ENCODE assay signal across 18 mouse cellular contexts in genomic region chr1:182849556-182849955, GRCm38 (mm10).
DNase-seq lines count a peak whose midpoint lies in the region; ATAC-seq and TF ChIP-seq lines count a peak whose summit lies in the region.
"Had no signal": no experiment of that assay in that cellular context is flagged by ENCODE, and none has a peak within 500 bp of the region (broad histone marks: within the 10 kb centered on the region; RNA-seq: fewer than 3 reads in every experiment).

No protein-coding gene starts in this region.

- no peaks in the 10 kb centered on the region for H3K36me3 ChIP-seq in heart, embryonic 12.5 days
- no peaks in the 10 kb centered on the region for H3K36me3 ChIP-seq in limb, embryonic 12.5 days
- H3K36me3 ChIP-seq in limb, embryonic 10.5 days: no peaks in the 10 kb centered on the region
- no peaks in the 10 kb centered on the region for H3K36me3 ChIP-seq in hindbrain, embryonic 13.5 days
- H3K36me3 ChIP-seq in midbrain, postnatal 0 days (ENCODE audit: insufficient read depth, low read length): no peaks in the 10 kb centered on the region
- H3K36me3 ChIP-seq: embryonic facial prominence, embryonic 10.5 days; G1E had no signal

- no peak overlapping the region for H3K4me3 ChIP-seq in heart, embryonic 12.5 days
- no peak overlapping the region for H3K4me3 ChIP-seq in limb, embryonic 12.5 days (replicated peaks)
- no peak overlapping the region for H3K4me3 ChIP-seq in limb, embryonic 10.5 days
- H3K4me3 ChIP-seq in hindbrain, embryonic 13.5 days: no peak overlapping the region
- H3K4me3 ChIP-seq in midbrain, postnatal 0 days (ENCODE audit: low read depth, low read length): no peak overlapping the region
- H3K4me3 ChIP-seq: embryonic facial prominence, embryonic 10.5 days; gastrocnemius, adult 2 months had no signal

- peak overlapping the region; percentile 13; the same call in 1 of the 2 replicates for H3K4me2 ChIP-seq in heart, embryonic 12.5 days
- H3K4me2 ChIP-seq in limb, embryonic 12.5 days: peak overlapping the region; percentile 17; the same call in 1 of the 2 replicates
- peak overlapping the region; percentile 26; the same call in 1 of the 2 replicates for H3K4me2 ChIP-seq in hindbrain, embryonic 13.5 days
- no peak overlapping the region for H3K4me2 ChIP-seq in midbrain, postnatal 0 days (ENCODE audit: low read depth, low read length, poor library complexity, severe bottlenecking)

- no peaks in the 10 kb centered on the region for H3K27me3 ChIP-seq in heart, embryonic 12.5 days (replicated peaks)
- H3K27me3 ChIP-seq in limb, embryonic 12.5 days: no peaks in the 10 kb centered on the region
- H3K27me3 ChIP-seq in limb, embryonic 10.5 days (ENCODE audit: low read depth, poor library complexity, severe bottlenecking): no peaks in the 10 kb centered on the region
- no peaks in the 10 kb centered on the region for H3K27me3 ChIP-seq in hindbrain, embryonic 13.5 days
- no peaks in the 10 kb centered on the region for H3K27me3 ChIP-seq in midbrain, postnatal 0 days (ENCODE audit: insufficient read depth, low read length)

- ATAC-seq in heart, embryonic 12.5 days (ENCODE audit: insufficient number of reproducible peaks, low FRiP score): no peak
- ATAC-seq in limb, embryonic 12.5 days (ENCODE audit: insufficient number of reproducible peaks, insufficient read depth, low FRiP score, low TSS enrichment, low read depth): no peak
- peak; percentile 76 for ATAC-seq in hindbrain, embryonic 13.5 days (ENCODE audit: low FRiP score)
- peak; percentile 41; the same call in 1 of the 2 replicates for ATAC-seq in midbrain, postnatal 0 days (ENCODE audit: low FRiP score)
- ATAC-seq: liver, postnatal 0 days had no signal

- no peak overlapping the region for H3K9ac ChIP-seq in heart, embryonic 12.5 days
- no peak overlapping the region for H3K9ac ChIP-seq in limb, embryonic 12.5 days (replicated peaks)
- H3K9ac ChIP-seq in hindbrain, embryonic 13.5 days: no peak overlapping the region
- no peak overlapping the region; the same call in 1 of the 2 replicates for H3K9ac ChIP-seq in midbrain, postnatal 0 days (replicated peaks; ENCODE audit: low read length, poor library complexity, severe bottlenecking)
- H3K9ac ChIP-seq: liver, postnatal 0 days had no signal

- H3K27ac ChIP-seq in heart, embryonic 12.5 days (ENCODE audit: poor library complexity, severe bottlenecking): no peak overlapping the region
- H3K27ac ChIP-seq in limb, embryonic 12.5 days: no peak overlapping the region
- no peak overlapping the region for H3K27ac ChIP-seq in limb, embryonic 10.5 days
- peak overlapping the region; percentile 79 for H3K27ac ChIP-seq in hindbrain, embryonic 13.5 days
- H3K27ac ChIP-seq in midbrain, postnatal 0 days (ENCODE audit: low read depth, low read length): peak overlapping the region; percentile 68
- H3K27ac ChIP-seq: embryonic facial prominence, embryonic 10.5 days; gastrocnemius, adult 2 months; macrophage had no signal

- 39% methylated on average over 12 of the region's 12 CpGs for WGBS in heart, embryonic 12.5 days
- 46% methylated on average over 12 of the region's 12 CpGs for WGBS in limb, embryonic 12.5 days
- WGBS in limb, embryonic 10.5 days: 63% methylated on average over 12 of the region's 12 CpGs
- 45% methylated on average over 12 of the region's 12 CpGs for WGBS in hindbrain, embryonic 13.5 days
- 48% methylated on average over 12 of the region's 12 CpGs for WGBS in midbrain, postnatal 0 days

- no peak for TF ChIP-seq CTCF in midbrain, postnatal 0 days (IDR thresholded peaks at IDR 0.05)

- 0 out of 2 replicates have a peak, but pooled peaks cover 7% of the 10 kb centered on the region for H3K4me1 ChIP-seq in heart, embryonic 12.5 days (replicated peaks)
- H3K4me1 ChIP-seq in limb, embryonic 12.5 days (replicated peaks): peaks cover 8% of the 10 kb centered on the region
- H3K4me1 ChIP-seq in limb, embryonic 10.5 days: peaks cover 12% of the 10 kb centered on the region
- peaks cover 33% of the 10 kb centered on the region for H3K4me1 ChIP-seq in hindbrain, embryonic 13.5 days (replicated peaks)
- H3K4me1 ChIP-seq in midbrain, postnatal 0 days (ENCODE audit: insufficient read depth, low read length): no peaks in the 10 kb centered on the region

- H3K9me3 ChIP-seq in heart, embryonic 12.5 days (replicated peaks): no peaks in the 10 kb centered on the region
- H3K9me3 ChIP-seq in limb, embryonic 12.5 days: no peaks in the 10 kb centered on the region
- H3K9me3 ChIP-seq in limb, embryonic 10.5 days (replicated peaks): no peaks in the 10 kb centered on the region
- no peaks in the 10 kb centered on the region for H3K9me3 ChIP-seq in hindbrain, embryonic 13.5 days
- no peaks in the 10 kb centered on the region for H3K9me3 ChIP-seq in midbrain, postnatal 0 days (ENCODE audit: low read length)
- H3K9me3 ChIP-seq: embryonic facial prominence, embryonic 10.5 days had no signal

- no peak for DNase-seq in heart, adult 9 months (ENCODE audit: low spot score in 2 of 2)
- DNase-seq in limb, embryonic 10.5 days (ENCODE audit: low spot score): no peak
- peak; percentile 64 for DNase-seq in midbrain, postnatal 0 days (ENCODE audit: low spot score)
- DNase-seq in cerebellum, postnatal 10 days: no peak
- DNase-seq in thymus, postnatal 14 days: no peak
- DNase-seq: adrenal gland, postnatal 14 days; cerebellum, postnatal 25 days; gastrocnemius, adult 2 months; kidney, adult 9 months; liver, postnatal 0 days; retina, postnatal 1 day; thymus, adult 18-20 months had no signal

Comparison
In these comparisons a context has a peak if more than half of its experiments do, and no peak if none do; other contexts are left out.
1. ATAC-seq: peak in hindbrain, embryonic 13.5 days (single experiment) and midbrain, postnatal 0 days (single experiment); none in heart, embryonic 12.5 days (single experiment) and limb, embryonic 12.5 days (single experiment).
2. H3K27ac ChIP-seq: peak in hindbrain, embryonic 13.5 days (single experiment) and midbrain, postnatal 0 days (single experiment); none in heart, embryonic 12.5 days (single experiment), limb, embryonic 12.5 days (single experiment) and limb, embryonic 10.5 days (single experiment).